In genomic region chr16:36071450-36072379, GRCm38 (mm10) we compare ENCODE assay signal across 8 mouse cellular contexts. TPM values are rescaled to one million over a fixed set of nuclear protein-coding genes. Genes with fewer than 3 reads are reported as not detected.
DNase-seq lines count a peak whose midpoint lies in the region; ATAC-seq lines count a peak whose summit lies in the region.

Gene Fam162a, minus strand, starts transcription at chr16:36071594.
Gene Ccdc58, plus strand, starts transcription at chr16:36071685.

- intact Hi-C loops in gastrocnemius, postnatal 14 days (cut with DNase I; ENCODE audit: low total_unique reads): no loop called here
- intact Hi-C loops in left cerebral cortex, postnatal 10 days (cut with DNase I): no loop called here

- peak; percentile 95 for DNase-seq in adipocyte (ENCODE audit: low spot score)
- DNase-seq in embryo, embryonic 10 days (ENCODE audit: low spot score): peak; percentile 94
- DNase-seq in gastrocnemius, postnatal 14 days: peak; percentile 94
- peak; percentile 90 to 96 for DNase-seq in left cerebral cortex, postnatal 10 days (ENCODE audit: extremely low spot score in 1 of 2, low spot score in 2 of 2)
- DNase-seq in right cerebral cortex, postnatal 25 days: peak; percentile 91
- DNase-seq in urinary bladder, postnatal 4 days (ENCODE audit: low spot score in 2 of 2): peak; percentile 89 to 93

- peak; percentile 84 for ATAC-seq in inflammation-experienced regulatory T-cells, adult 6 months
- ATAC-seq in megakaryocyte-erythroid progenitor cell, adult 5-6 weeks (replicated peaks; ENCODE audit: low FRiP score, low TSS enrichment, poor library complexity, severe bottlenecking): peak; percentile 88

RNA-seq across cellular contexts. Expression of gene Fam162a, which starts in this region (rescaled TPM):
- total RNA-seq in gastrocnemius, postnatal 14 days (2021): 100 to 1,000 TPM; 133 TPM
- 100 to 1,000 TPM in 2 of 3 experiments, 10 to 100 TPM in 1; 88.8 to 114 (median 113) TPM for polyA plus RNA-seq in inflammation-experienced regulatory T-cells, adult 6 months (2017; shearing (Covaris generic))
- total RNA-seq in left cerebral cortex, postnatal 10 days (2021): 10 to 100 TPM; 68.0 to 72.2 TPM
- total RNA-seq in megakaryocyte-erythroid progenitor cell, adult 5-6 weeks (2014; fragmentation: Nextera tagmentation): 205 and 208 TPM in 2 replicates
- total RNA-seq in megakaryocyte-erythroid progenitor cell, adult 5-6 weeks (2017): 137 and 156 TPM in 2 replicates

RNA-seq across cellular contexts. Expression of gene Ccdc58, which starts in this region (rescaled TPM):
- total RNA-seq in gastrocnemius, postnatal 14 days (2021): 10 to 100 TPM; 30.7 to 31.3 TPM
- 10 to 100 TPM; 31.1 to 34.2 (median 31.7) TPM for polyA plus RNA-seq in inflammation-experienced regulatory T-cells, adult 6 months (2017; shearing (Covaris generic))
- 10 to 100 TPM; 20.0 to 23.5 TPM for total RNA-seq in left cerebral cortex, postnatal 10 days (2021)
- total RNA-seq in megakaryocyte-erythroid progenitor cell, adult 5-6 weeks (2014; fragmentation: Nextera tagmentation): 119 and 149 TPM in 2 replicates
- 93.2 and 218 TPM in 2 replicates for total RNA-seq in megakaryocyte-erythroid progenitor cell, adult 5-6 weeks (2017)

Comparison
In these comparisons a context has a peak if more than half of its experiments do, and no peak if none do; other contexts are left out.
1. Peak in every context shown above with its lines: DNase-seq and ATAC-seq.